Mouse (Mus musculus) CD4-positive, CD25-positive, alpha-beta regulatory T cell, adult 4 months (primary cell): ENCODE results near the gene Hmbs. TPM values are rescaled to one million over a fixed set of nuclear protein-coding genes. Genes with fewer than 3 reads are reported as not detected.
"Not testable (repeated sequence)": the region's sequence is repeated elsewhere in the genome, so short reads cannot be mapped to it uniquely, and the experiment has no call there.

Experiments used
- ATAC-seq: one replicate; pipeline ENCODE4 v1.8.0; 2017
- polyA plus RNA-seq, 2 experiments: library from polyadenylated mRNA; unstranded; fragments of 100-300 nt; shearing (Covaris generic); gene quantifications; one replicate each; pipeline ENCODE4 v1.2.1; 2017

Gene Hmbs
- 10 to 100 TPM; 23.7 to 24.0 TPM for polyA plus RNA-seq

- ATAC-seq: peak; percentile 96
Measured at GRCm38 (mm10) chr9:44343781-44344421, at the start of gene Hmbs. Gene Hmbs, minus strand, starts transcription at chr9:44344228.

GRCm38 (mm10) chr9:44391466-44391865 is 47.4 kb upstream of the Hmbs start:
- peak; percentile 61 for ATAC-seq

GRCm38 (mm10) chr9:44389273-44389672 is 45.2 kb upstream of the Hmbs start:
- peak; percentile 51 for ATAC-seq

- ATAC-seq: no peak
Measured at GRCm38 (mm10) chr9:44387221-44387620, 43.2 kb upstream of the Hmbs start.

GRCm38 (mm10) chr9:44384596-44384995 is 40.6 kb upstream of the Hmbs start:
- no peak for ATAC-seq

- ATAC-seq: peak; percentile 4
Measured at GRCm38 (mm10) chr9:44379862-44380261, 35.8 kb upstream of the Hmbs start.

GRCm38 (mm10) chr9:44379054-44379834 is 35.2 kb upstream of the Hmbs start, which contains the start of gene Hyou1:
Gene Hyou1, plus strand, starts transcription at chr9:44379490.
- peak; percentile 94 for ATAC-seq

GRCm38 (mm10) chr9:44378153-44378730 is 34.2 kb upstream of the Hmbs start:
- ATAC-seq: peak; percentile 18

- not testable (repeated sequence) for ATAC-seq
Measured at GRCm38 (mm10) chr9:44377335-44377734, 33.3 kb upstream of the Hmbs start.

- no peak for ATAC-seq
Measured at GRCm38 (mm10) chr9:44376141-44376540, 32.1 kb upstream of the Hmbs start.

- ATAC-seq: no peak
Measured at GRCm38 (mm10) chr9:44373386-44373785, 29.4 kb upstream of the Hmbs start.

GRCm38 (mm10) chr9:44364480-44364879 is 20.5 kb upstream of the Hmbs start:
- ATAC-seq: no peak

- peak; percentile 15 for ATAC-seq
Measured at GRCm38 (mm10) chr9:44361931-44362330, 17.9 kb upstream of the Hmbs start.

- peak; percentile 90 for ATAC-seq
Measured at GRCm38 (mm10) chr9:44361190-44361917, 17.3 kb upstream of the Hmbs start, which contains the start of gene Vps11. Gene Vps11, minus strand, starts transcription at chr9:44361670.

- peak; percentile 34 for ATAC-seq
Measured at GRCm38 (mm10) chr9:44357207-44357606, 13.2 kb upstream of the Hmbs start.

- no peak for ATAC-seq
Measured at GRCm38 (mm10) chr9:44353142-44353541, 9.1 kb upstream of the Hmbs start.

- ATAC-seq: no peak
Measured at GRCm38 (mm10) chr9:44352337-44352736, 8.3 kb upstream of the Hmbs start.

- ATAC-seq: no peak
Measured at GRCm38 (mm10) chr9:44351396-44351795, 7.4 kb upstream of the Hmbs start.

- no peak for ATAC-seq
Measured at GRCm38 (mm10) chr9:44348546-44348945, 4.5 kb upstream of the Hmbs start.

GRCm38 (mm10) chr9:44347621-44348020 is 3.6 kb upstream of the Hmbs start:
- no peak for ATAC-seq

GRCm38 (mm10) chr9:44347166-44347565 is 3.1 kb upstream of the Hmbs start:
- ATAC-seq: no peak

GRCm38 (mm10) chr9:44345570-44346433 is 1.8 kb upstream of the Hmbs start:
- ATAC-seq: no peak
